Mouse (Mus musculus): Measurements from ENCODE around the gene Ccr1l1. TPM values are rescaled to one million over a fixed set of nuclear protein-coding genes. Genes with fewer than 3 reads are reported as not detected.

The Ccr1l1 gene
- polyA plus RNA-seq, 1 experiment from 2014 or later = not detected

- no peak overlapping the region for H3K27ac ChIP-seq
- H3K4me2 ChIP-seq = no peak overlapping the region
- 94% methylated on average over 1 of the region's 1 CpGs for WGBS
- H3K27me3 ChIP-seq = no peaks in the 10 kb centered on the region
- no peak overlapping the region for H3K9ac ChIP-seq
- H3K4me3 ChIP-seq = no peak overlapping the region
- ATAC-seq = no peak
- no peaks in the 10 kb centered on the region for H3K4me1 ChIP-seq
- H3K9me3 ChIP-seq (replicated peaks) = no peaks in the 10 kb centered on the region
- H3K36me3 ChIP-seq (ENCODE audit: poor library complexity, severe bottlenecking) = no peaks in the 10 kb centered on the region
Observed at GRCm38 (mm10) chr9:123951176-123951575, 27.0 kb downstream of the Ccr1l1 start.

- WGBS = 82% methylated on average over 2 of the region's 2 CpGs
- no peak overlapping the region for H3K4me2 ChIP-seq
- no peaks in the 10 kb centered on the region for H3K9me3 ChIP-seq (replicated peaks)
Observed at GRCm38 (mm10) chr9:123949432-123949831, 28.8 kb downstream of the Ccr1l1 start.

GRCm38 (mm10) chr9:123947815-123948214 is 30.4 kb downstream of the Ccr1l1 start:
- no peak overlapping the region for H3K4me2 ChIP-seq
- no peak overlapping the region for H3K4me3 ChIP-seq
- no peak for ATAC-seq
- H3K27me3 ChIP-seq = no peaks in the 10 kb centered on the region
- H3K36me3 ChIP-seq (ENCODE audit: poor library complexity, severe bottlenecking) = no peaks in the 10 kb centered on the region
- H3K27ac ChIP-seq = no peak overlapping the region
- WGBS = 75% methylated on average over 1 of the region's 1 CpGs
- H3K9ac ChIP-seq = no peak overlapping the region
- H3K4me1 ChIP-seq = no peaks in the 10 kb centered on the region
- no peaks in the 10 kb centered on the region for H3K9me3 ChIP-seq (replicated peaks)

More at GRCm38 (mm10) chr9:123949432-123949831, 28.8 kb downstream of the Ccr1l1 start:
- H3K27ac ChIP-seq = no peak overlapping the region
- H3K36me3 ChIP-seq (ENCODE audit: poor library complexity, severe bottlenecking) = no peaks in the 10 kb centered on the region
- ATAC-seq = no peak
- no peak overlapping the region for H3K9ac ChIP-seq
- H3K27me3 ChIP-seq = no peaks in the 10 kb centered on the region
- H3K4me3 ChIP-seq = no peak overlapping the region
- no peaks in the 10 kb centered on the region for H3K4me1 ChIP-seq

GRCm38 (mm10) chr9:123942025-123942424 is 36.2 kb downstream of the Ccr1l1 start:
- ATAC-seq = no peak
- Histone ChIP-seq H3K4me2 (no peak overlapping the region), H3K4me1 (no peaks in the 10 kb centered on the region), H3K27ac (no peak overlapping the region), H3K4me3 (no peak overlapping the region), H3K27me3 (no peaks in the 10 kb centered on the region), H3K9ac (no peak overlapping the region), H3K9me3 (replicated peaks) (no peaks in the 10 kb centered on the region), H3K36me3 (ENCODE audit: poor library complexity, severe bottlenecking) (no peaks in the 10 kb centered on the region)
- WGBS = 96% methylated on average over 3 of the region's 3 CpGs

GRCm38 (mm10) chr9:123941316-123941715 is 36.9 kb downstream of the Ccr1l1 start:
- no peak overlapping the region for H3K27ac ChIP-seq
- no peaks in the 10 kb centered on the region for H3K9me3 ChIP-seq (replicated peaks)
- no peaks in the 10 kb centered on the region for H3K27me3 ChIP-seq
- WGBS = 81% methylated on average over 2 of the region's 2 CpGs
- no peaks in the 10 kb centered on the region for H3K4me1 ChIP-seq
- H3K4me3 ChIP-seq = no peak overlapping the region
- no peak overlapping the region for H3K4me2 ChIP-seq
- no peaks in the 10 kb centered on the region for H3K36me3 ChIP-seq (ENCODE audit: poor library complexity, severe bottlenecking)
- no peak for ATAC-seq
- no peak overlapping the region for H3K9ac ChIP-seq

- Histone ChIP-seq H3K36me3 (ENCODE audit: poor library complexity, severe bottlenecking) (no peaks in the 10 kb centered on the region), H3K27me3 (no peaks in the 10 kb centered on the region), H3K9me3 (replicated peaks) (no peaks in the 10 kb centered on the region), H3K27ac (no peak overlapping the region), H3K4me3 (no peak overlapping the region), H3K4me1 (no peaks in the 10 kb centered on the region), H3K4me2 (no peak overlapping the region), H3K9ac (no peak overlapping the region)
- ATAC-seq = no peak
Observed at GRCm38 (mm10) chr9:123940628-123941027, 37.6 kb downstream of the Ccr1l1 start.

- no peak overlapping the region for H3K9ac ChIP-seq
- H3K27ac ChIP-seq = no peak overlapping the region
- no peaks in the 10 kb centered on the region for H3K9me3 ChIP-seq (replicated peaks)
- H3K27me3 ChIP-seq = no peaks in the 10 kb centered on the region
- H3K4me3 ChIP-seq = no peak overlapping the region
- no peak overlapping the region for H3K4me2 ChIP-seq
- ATAC-seq = no peak
- H3K4me1 ChIP-seq = no peaks in the 10 kb centered on the region
- no peaks in the 10 kb centered on the region for H3K36me3 ChIP-seq (ENCODE audit: poor library complexity, severe bottlenecking)
- WGBS = 88% methylated on average over 1 of the region's 1 CpGs
Observed at GRCm38 (mm10) chr9:123940168-123940567, 38.0 kb downstream of the Ccr1l1 start.

- no peak for ATAC-seq
- no peak overlapping the region for H3K4me2 ChIP-seq
- no peak overlapping the region for H3K27ac ChIP-seq
- no peaks in the 10 kb centered on the region for H3K27me3 ChIP-seq
- H3K9me3 ChIP-seq (replicated peaks) = no peaks in the 10 kb centered on the region
- no peaks in the 10 kb centered on the region for H3K36me3 ChIP-seq (ENCODE audit: poor library complexity, severe bottlenecking)
- no peak overlapping the region for H3K4me3 ChIP-seq
- H3K4me1 ChIP-seq = no peaks in the 10 kb centered on the region
- 97% methylated on average over 2 of the region's 2 CpGs for WGBS
- H3K9ac ChIP-seq = no peak overlapping the region
Observed at GRCm38 (mm10) chr9:123937989-123938388, 40.2 kb downstream of the Ccr1l1 start.

GRCm38 (mm10) chr9:123936604-123937280 is 41.5 kb downstream of the Ccr1l1 start:
- no peak overlapping the region for H3K9ac ChIP-seq
- 93% methylated on average over 9 of the region's 9 CpGs for WGBS
- no peak overlapping the region for H3K27ac ChIP-seq

GRCm38 (mm10) chr9:123935776-123936175 is 42.4 kb downstream of the Ccr1l1 start:
- no peak for ATAC-seq
- WGBS = 87% methylated on average over 5 of the region's 5 CpGs
- H3K27me3 ChIP-seq = no peaks in the 10 kb centered on the region
- H3K4me3 ChIP-seq = no peak overlapping the region
- no peaks in the 10 kb centered on the region for H3K4me1 ChIP-seq
- no peak overlapping the region for H3K4me2 ChIP-seq
- no peaks in the 10 kb centered on the region for H3K36me3 ChIP-seq (ENCODE audit: poor library complexity, severe bottlenecking)
- no peak overlapping the region for H3K27ac ChIP-seq
- no peaks in the 10 kb centered on the region for H3K9me3 ChIP-seq (replicated peaks)
- no peak overlapping the region for H3K9ac ChIP-seq

More at GRCm38 (mm10) chr9:123936604-123937280, 41.5 kb downstream of the Ccr1l1 start:
- H3K4me2 ChIP-seq = no peak overlapping the region
- no peaks in the 10 kb centered on the region for H3K36me3 ChIP-seq (ENCODE audit: poor library complexity, severe bottlenecking)
- no peaks in the 10 kb centered on the region for H3K4me1 ChIP-seq
- H3K27me3 ChIP-seq = no peaks in the 10 kb centered on the region
- H3K9me3 ChIP-seq (replicated peaks) = no peaks in the 10 kb centered on the region
- ATAC-seq = no peak
- no peak overlapping the region for H3K4me3 ChIP-seq

GRCm38 (mm10) chr9:123935346-123935745 is 42.9 kb downstream of the Ccr1l1 start:
- no peaks in the 10 kb centered on the region for H3K4me1 ChIP-seq
- H3K27me3 ChIP-seq = no peaks in the 10 kb centered on the region
- no peak overlapping the region for H3K9ac ChIP-seq
- H3K9me3 ChIP-seq (replicated peaks) = no peaks in the 10 kb centered on the region
- no peak overlapping the region for H3K4me2 ChIP-seq
- no peak for ATAC-seq
- H3K36me3 ChIP-seq (ENCODE audit: poor library complexity, severe bottlenecking) = no peaks in the 10 kb centered on the region
- no peak overlapping the region for H3K27ac ChIP-seq
- no peak overlapping the region for H3K4me3 ChIP-seq
- 91% methylated on average over 6 of the region's 6 CpGs for WGBS

- H3K4me1 ChIP-seq = no peaks in the 10 kb centered on the region
- H3K9me3 ChIP-seq (replicated peaks) = no peaks in the 10 kb centered on the region
- H3K27ac ChIP-seq = no peak overlapping the region
- 94% methylated on average over 5 of the region's 5 CpGs for WGBS
- H3K4me3 ChIP-seq = no peak overlapping the region
- no peaks in the 10 kb centered on the region for H3K36me3 ChIP-seq (ENCODE audit: poor library complexity, severe bottlenecking)
- H3K4me2 ChIP-seq = no peak overlapping the region
- H3K27me3 ChIP-seq = no peaks in the 10 kb centered on the region
- H3K9ac ChIP-seq = no peak overlapping the region
- no peak for ATAC-seq
Observed at GRCm38 (mm10) chr9:123933716-123934445, 44.3 kb downstream of the Ccr1l1 start.

All from forebrain, embryonic 13.5 days (tissue).